Mouse (Mus musculus) neural tube, embryonic 10.5 days (tissue): ENCODE measurements around the gene 4931409K22Rik.

Experiments used
- DNase-seq: peaks from one replicate; pipeline ENCODE4 v3.0.0-alpha.2; 2017; ENCODE audit warnings: low spot score; ENCODE audit errors: extremely low spot score

The 4931409K22Rik gene

GRCm38 (mm10) chr5:24541144-24541569, 15.5 kb downstream of the 4931409K22Rik start:
- no peak for DNase-seq

- DNase-seq = no peak
These were observed 16.0 kb downstream of the 4931409K22Rik start, which contains the start of gene Asb10 for GRCm38 (mm10) chr5:24540387-24541143. Gene Asb10, minus strand, starts transcription at chr5:24540978.

- DNase-seq = no peak
These were observed 16.9 kb downstream of the 4931409K22Rik start for GRCm38 (mm10) chr5:24539571-24540296.

- no peak for DNase-seq
These were observed 19.0 kb downstream of the 4931409K22Rik start for GRCm38 (mm10) chr5:24537618-24538017.

GRCm38 (mm10) chr5:24536511-24536910, 20.1 kb downstream of the 4931409K22Rik start:
- DNase-seq = no peak

GRCm38 (mm10) chr5:24535731-24536130, 20.9 kb downstream of the 4931409K22Rik start:
- no peak for DNase-seq

- no peak for DNase-seq
These were observed 22.3 kb downstream of the 4931409K22Rik start for GRCm38 (mm10) chr5:24534292-24534691.

- DNase-seq = no peak
These were observed 23.2 kb downstream of the 4931409K22Rik start for GRCm38 (mm10) chr5:24533391-24533790.

- peak; percentile 94 for DNase-seq
These were observed 26.4 kb downstream of the 4931409K22Rik start for GRCm38 (mm10) chr5:24530042-24530689.

GRCm38 (mm10) chr5:24527780-24528179, 28.8 kb downstream of the 4931409K22Rik start:
- peak; percentile 39 for DNase-seq

GRCm38 (mm10) chr5:24526889-24527230, 29.7 kb downstream of the 4931409K22Rik start, which contains the start of gene Gbx1:
Gene Gbx1, minus strand, starts transcription at chr5:24527202.
- peak; percentile 81 for DNase-seq

- peak; percentile 57 for DNase-seq
These were observed 30.3 kb downstream of the 4931409K22Rik start for GRCm38 (mm10) chr5:24526190-24526888.

GRCm38 (mm10) chr5:24525360-24526189, 31.0 kb downstream of the 4931409K22Rik start:
- peak; percentile 66 for DNase-seq

GRCm38 (mm10) chr5:24524522-24524921, 32.1 kb downstream of the 4931409K22Rik start:
- DNase-seq = no peak

- DNase-seq = no peak
These were observed 32.8 kb downstream of the 4931409K22Rik start for GRCm38 (mm10) chr5:24523806-24524205.

GRCm38 (mm10) chr5:24521366-24521765, 35.2 kb downstream of the 4931409K22Rik start:
- DNase-seq = no peak

GRCm38 (mm10) chr5:24512271-24512670, 44.3 kb downstream of the 4931409K22Rik start:
- no peak for DNase-seq

GRCm38 (mm10) chr5:24510635-24511034, 46.0 kb downstream of the 4931409K22Rik start:
- no peak for DNase-seq

GRCm38 (mm10) chr5:24508406-24508805, 48.2 kb downstream of the 4931409K22Rik start:
- no peak for DNase-seq

- no peak for DNase-seq
These were observed 51.1 kb downstream of the 4931409K22Rik start for GRCm38 (mm10) chr5:24505513-24505912.
